Mouse (Mus musculus) heart, embryonic 14.5 days (tissue): Measurements from ENCODE around the gene Numa1. TPM values are rescaled to one million over a fixed set of nuclear protein-coding genes. Genes with fewer than 3 reads are reported as not detected.

Experiments used
- ATAC-seq: fragments of 200-750 bp; cut with Nextera tagmentation; 2 replicates; pipeline ENCODE4 v1.8.0; 2017; ENCODE audit warnings: low read depth, moderate TSS enrichment; ENCODE audit not compliant: insufficient number of reproducible peaks, insufficient read depth, low FRiP score
- H3K27ac ChIP-seq, 2 experiments: fragments of 200-500 bp in 1 of 2; fragments of 300-500 bp in 1 of 2; sonication (generic) in 1 of 2; replicated peaks in 1 of 2; 2 replicates each; pipeline ENCODE4 v1.5.1; 2012 to 2014; ENCODE audit warnings: low read depth in 2 of 2, low read length in 2 of 2, control low read depth in 1 of 2, mild to moderate bottlenecking in 1 of 2, mixed read lengths in 1 of 2; ENCODE audit not compliant: control insufficient read depth in 1 of 2, insufficient read depth in 1 of 2
- H3K27me3 ChIP-seq: fragments of 300-500 bp; sonication (generic); 2 replicates; pipeline ENCODE4 v1.6.1; 2014; ENCODE audit warnings: mild to moderate bottlenecking, low read length, control low read depth; ENCODE audit not compliant: control insufficient read depth, insufficient read depth
- H3K36me3 ChIP-seq: fragments of 300-500 bp; sonication (generic); 2 replicates; pipeline ENCODE4 v1.6.1; 2014; ENCODE audit warnings: mild to moderate bottlenecking, control low read depth, low read length, mixed read lengths; ENCODE audit not compliant: control insufficient read depth, insufficient read depth
- H3K4me1 ChIP-seq, 2 experiments: fragments of 200-500 bp in 1 of 2; fragments of 300-500 bp in 1 of 2; sonication (generic) in 1 of 2; 2 replicates each; pipeline ENCODE4 v1.6.1; 2012 to 2014; ENCODE audit warnings: low read length in 2 of 2, control low read depth in 1 of 2, mixed read lengths in 1 of 2; ENCODE audit not compliant: control insufficient read depth in 2 of 2, insufficient read depth in 2 of 2
- H3K4me2 ChIP-seq: fragments of 300-500 bp; sonication (generic); 2 replicates; pipeline ENCODE4 v1.6.1; 2014; ENCODE audit warnings: mild to moderate bottlenecking, low read length
- H3K4me3 ChIP-seq, 2 experiments: fragments of 200-500 bp in 1 of 2; fragments of 300-500 bp in 1 of 2; sonication (generic) in 1 of 2; 2 replicates each; pipeline ENCODE4 v1.5.1; 2012 to 2014; ENCODE audit warnings: low read length in 2 of 2, mild to moderate bottlenecking in 2 of 2, control low read depth in 1 of 2, low read depth in 1 of 2, moderate library complexity in 1 of 2; ENCODE audit not compliant: control insufficient read depth in 1 of 2, insufficient read depth in 1 of 2
- H3K9ac ChIP-seq: fragments of 300-500 bp; sonication (generic); 2 replicates; pipeline ENCODE4 v1.6.1; 2014; ENCODE audit warnings: mild to moderate bottlenecking, low read length
- H3K9me3 ChIP-seq: fragments of 300-500 bp; sonication (generic); 2 replicates; pipeline ENCODE4 v1.6.1; 2016; ENCODE audit warnings: low read length, control low read depth; ENCODE audit not compliant: control insufficient read depth
- WGBS: fragments of 180-500 bp; shearing (Covaris S2); extraction: QIAGEN DNeasy Blood & Tissue Kit; methylation state at CpG from one replicate; pipeline ENCODE4 v1.1.7; 2014; 5-methylcytosine and 5-hydroxymethylcytosine counted together
- polyA plus RNA-seq: library from polyadenylated mRNA; unstranded; fragments of >200 nt; fragmentation: Nextera tagmentation; extraction: Ambion mirVana; gene quantifications from 2 replicates; pipeline ENCODE4 v1.2.1, GENCODE M21; 2014

The Numa1 gene
- polyA plus RNA-seq, 1 experiment from 2014 or later, result 62.5 TPM

GRCm38 (mm10) chr7:101955862-101956261, 22.0 kb downstream of the Numa1 start:
- H3K9me3 ChIP-seq, result no peaks in the 10 kb centered on the region
- ATAC-seq, result no peak

DNA sequence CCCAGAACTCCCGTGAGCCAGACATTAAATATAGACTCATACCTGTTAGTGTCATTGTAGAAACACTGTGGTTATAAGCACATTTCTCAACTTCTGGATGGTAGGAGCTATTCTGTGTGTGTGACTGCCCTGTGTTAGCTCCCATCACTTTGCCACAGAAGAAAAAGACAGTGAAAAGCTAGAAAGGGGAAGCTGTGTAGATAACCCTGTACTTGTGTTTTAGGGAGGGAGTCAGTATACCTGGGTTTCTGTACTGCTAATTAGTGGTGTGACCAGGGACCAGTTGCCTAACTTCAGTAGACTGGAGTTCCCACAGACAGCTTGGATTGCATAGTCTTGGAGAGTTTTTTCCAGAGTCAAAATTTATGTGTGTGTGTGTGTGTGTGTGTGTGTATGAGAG, 22.6 kb downstream of the Numa1 start:
- no peak for ATAC-seq
- 80% methylated on average over 1 of the region's 1 CpGs for WGBS
- H3K36me3 ChIP-seq, result no peaks in the 10 kb centered on the region
- H3K4me2 ChIP-seq, result no peak overlapping the region
- H3K27ac ChIP-seq, result no peak overlapping the region
- H3K9me3 ChIP-seq, result no peaks in the 10 kb centered on the region
- no peaks in the 10 kb centered on the region for H3K27me3 ChIP-seq
- no peak overlapping the region for H3K9ac ChIP-seq
- no peaks in the 10 kb centered on the region; a peak in 1 of 4 replicates for H3K4me1 ChIP-seq
- no peak overlapping the region for H3K4me3 ChIP-seq

More at GRCm38 (mm10) chr7:101955862-101956261, 22.0 kb downstream of the Numa1 start:
- H3K27me3 ChIP-seq, result no peaks in the 10 kb centered on the region
- H3K4me3 ChIP-seq, result no peak overlapping the region
- H3K9ac ChIP-seq, result no peak overlapping the region
- no peak overlapping the region for H3K4me2 ChIP-seq
- H3K4me1 ChIP-seq, result no peaks in the 10 kb centered on the region; a peak in 1 of 4 replicates
- H3K27ac ChIP-seq, result no peak overlapping the region
- WGBS, result 50% methylated on average over 4 of the region's 4 CpGs
- H3K36me3 ChIP-seq, result no peaks in the 10 kb centered on the region

GRCm38 (mm10) chr7:101956911-101957310, 23.0 kb downstream of the Numa1 start:
- no peaks in the 10 kb centered on the region for H3K27me3 ChIP-seq
- no peak overlapping the region for H3K27ac ChIP-seq
- no peak overlapping the region for H3K4me3 ChIP-seq
- H3K4me1 ChIP-seq, result no peaks in the 10 kb centered on the region; a peak in 1 of 4 replicates
- no peaks in the 10 kb centered on the region for H3K36me3 ChIP-seq
- no peak overlapping the region for H3K4me2 ChIP-seq
- H3K9me3 ChIP-seq, result no peaks in the 10 kb centered on the region
- ATAC-seq, result no peak
- no peak overlapping the region for H3K9ac ChIP-seq
- WGBS, result 91% methylated on average over 5 of the region's 5 CpGs

DNA sequence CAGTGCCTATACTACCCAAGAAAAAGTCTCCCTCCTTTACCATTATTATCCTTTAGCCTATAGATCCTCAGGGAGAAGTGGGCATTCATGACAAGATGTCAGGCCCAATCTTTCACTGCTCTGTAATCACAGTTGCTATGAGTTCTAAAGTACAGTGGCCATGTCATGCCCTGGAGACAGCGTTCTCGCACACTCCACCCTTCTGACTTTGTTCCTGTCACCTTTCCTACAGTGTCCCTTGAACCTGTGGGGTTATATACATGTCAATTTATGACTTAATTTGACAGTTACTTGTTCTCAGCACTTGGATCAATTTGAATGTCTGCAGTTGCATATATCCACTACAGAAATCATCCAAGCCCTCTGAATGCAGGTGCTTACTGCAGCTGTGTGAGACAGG, 28.9 kb downstream of the Numa1 start:
- H3K4me2 ChIP-seq, result no peak overlapping the region
- H3K9me3 ChIP-seq, result no peaks in the 10 kb centered on the region
- H3K27me3 ChIP-seq, result no peaks in the 10 kb centered on the region
- H3K27ac ChIP-seq, result no peak overlapping the region
- no peak overlapping the region for H3K9ac ChIP-seq
- 88% methylated on average over 2 of the region's 2 CpGs for WGBS
- no peak for ATAC-seq
- no peak overlapping the region for H3K4me3 ChIP-seq
- peaks cover 3 to 17% of the 10 kb centered on the region in 2 experiments; a peak in 3 of 4 replicates for H3K4me1 ChIP-seq
- no peaks in the 10 kb centered on the region for H3K36me3 ChIP-seq

DNA sequence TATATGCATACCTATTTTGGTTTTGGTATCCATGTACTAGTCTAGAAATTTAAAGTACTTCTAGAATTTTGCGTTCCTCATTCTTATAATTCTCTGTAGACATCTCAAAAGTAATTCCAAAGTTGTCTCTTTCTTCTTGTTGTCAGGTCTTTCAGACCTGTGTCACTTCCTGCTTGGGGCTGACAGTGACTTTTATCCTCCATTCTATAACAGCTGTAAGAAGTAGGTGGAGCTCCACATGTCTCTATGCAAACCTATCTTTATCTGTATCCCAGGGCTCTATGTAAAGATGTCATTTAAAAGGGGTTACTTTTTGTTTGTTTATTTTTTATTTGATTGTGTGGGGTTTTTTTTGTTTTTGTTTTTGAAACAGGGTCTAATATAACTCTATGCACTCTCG, 29.7 kb downstream of the Numa1 start:
- Histone ChIP-seq H3K4me2 (no peak overlapping the region), H3K9ac (no peak overlapping the region), H3K4me1 (peaks cover 3 to 23% of the 10 kb centered on the region in 2 experiments; a peak in 3 of 4 replicates), H3K27me3 (no peaks in the 10 kb centered on the region), H3K9me3 (no peaks in the 10 kb centered on the region), H3K36me3 (no peaks in the 10 kb centered on the region), H3K4me3 (no peak overlapping the region), H3K27ac (no peak overlapping the region)
- ATAC-seq, result no peak
- 88% methylated on average over 2 of the region's 2 CpGs for WGBS

DNA sequence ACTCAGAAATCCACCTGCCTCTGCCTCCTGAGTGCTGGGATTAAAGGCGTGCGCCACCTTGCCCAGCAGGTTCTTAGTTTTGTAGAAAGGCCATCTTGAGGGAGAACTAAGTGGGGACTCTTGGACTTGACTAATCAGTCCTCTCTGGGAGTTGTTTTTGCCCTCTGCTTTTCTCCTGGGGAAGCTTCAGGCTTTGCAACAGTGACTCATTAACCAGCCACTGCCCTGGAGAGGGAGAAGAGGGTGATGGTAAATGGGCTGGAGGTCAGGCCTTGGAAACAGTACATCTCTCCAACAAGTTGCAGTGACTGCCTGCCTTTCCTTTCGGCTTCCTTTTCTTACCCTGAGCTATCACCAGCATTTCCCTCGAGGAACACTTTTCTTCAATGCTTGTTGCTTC, 30.6 kb downstream of the Numa1 start:
- H3K4me1 ChIP-seq, result peaks cover 5 to 32% of the 10 kb centered on the region in 2 experiments
- 88% methylated on average over 4 of the region's 4 CpGs for WGBS

DNA sequence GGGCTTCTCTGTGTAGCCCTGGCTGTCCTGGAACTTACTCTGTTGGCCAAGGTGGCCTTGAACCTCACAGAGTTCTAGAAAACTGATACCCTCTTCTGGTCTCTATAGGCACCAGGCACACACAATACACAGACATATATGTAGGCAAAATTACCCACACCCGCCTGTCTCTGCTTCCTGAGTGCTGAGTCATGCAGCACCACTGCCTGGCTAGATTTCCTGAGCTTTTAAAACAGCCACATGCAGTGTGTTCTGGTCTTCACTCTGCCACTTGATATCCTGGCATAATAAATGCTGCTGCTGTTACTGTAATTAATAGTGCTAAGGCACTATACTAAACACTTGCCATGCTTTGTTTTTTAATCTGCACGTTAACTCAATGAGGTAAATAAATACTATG, 31.7 kb downstream of the Numa1 start:
- no peak overlapping the region for H3K27ac ChIP-seq
- ATAC-seq, result no peak
- peaks cover 5 to 33% of the 10 kb centered on the region in 2 experiments for H3K4me1 ChIP-seq
- H3K27me3 ChIP-seq, result no peaks in the 10 kb centered on the region
- H3K9me3 ChIP-seq, result no peaks in the 10 kb centered on the region
- WGBS, result 63% methylated on average over 2 of the region's 2 CpGs
- no peak overlapping the region for H3K4me3 ChIP-seq
- H3K36me3 ChIP-seq, result no peaks in the 10 kb centered on the region
- H3K4me2 ChIP-seq, result no peak overlapping the region
- H3K9ac ChIP-seq, result no peak overlapping the region

More for the DNA sequence above, 30.6 kb downstream of the Numa1 start:
- Histone ChIP-seq H3K9ac (no peak overlapping the region), H3K4me3 (no peak overlapping the region), H3K27me3 (no peaks in the 10 kb centered on the region), H3K4me2 (no peak overlapping the region), H3K9me3 (no peaks in the 10 kb centered on the region), H3K36me3 (no peaks in the 10 kb centered on the region), H3K27ac (no peak overlapping the region)
- no peak for ATAC-seq

DNA sequence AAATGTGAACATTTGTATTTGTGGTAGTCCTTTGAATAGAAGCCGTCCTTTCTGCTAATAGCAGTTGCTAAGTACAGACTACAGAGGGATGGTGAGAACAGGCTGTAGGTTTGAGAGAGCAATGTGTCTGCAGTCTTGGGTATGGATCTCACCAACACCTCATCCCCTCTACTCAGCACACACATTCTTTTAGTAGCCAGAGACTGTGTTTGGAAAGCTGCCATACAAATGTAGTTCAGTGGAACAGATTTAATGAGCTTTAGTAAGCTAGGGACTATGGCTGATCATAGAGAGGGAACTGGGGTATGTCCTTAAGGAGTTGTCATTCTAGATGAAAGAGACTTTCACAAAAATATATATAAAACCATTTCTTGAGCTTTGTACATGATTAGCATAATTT, 33.3 kb downstream of the Numa1 start:
- no peaks in the 10 kb centered on the region for H3K36me3 ChIP-seq
- no peaks in the 10 kb centered on the region for H3K9me3 ChIP-seq
- 0 out of 4 replicates have a peak overlapping the region, but pooled peaks of 1 of the 2 experiments have one; percentile 66 for H3K27ac ChIP-seq
- peaks cover 5 to 41% of the 10 kb centered on the region in 2 experiments for H3K4me1 ChIP-seq
- H3K27me3 ChIP-seq, result no peaks in the 10 kb centered on the region
- H3K4me3 ChIP-seq, result no peak overlapping the region
- no peak overlapping the region for H3K4me2 ChIP-seq
- WGBS, result 28% methylated on average over 1 of the region's 1 CpGs
- ATAC-seq, result no peak
- H3K9ac ChIP-seq, result no peak overlapping the region; the same call in 1 of the 2 replicates
